Mouse (Mus musculus): Measurements from ENCODE around the gene Tmem97. TPM values are rescaled to one million over a fixed set of nuclear protein-coding genes. Genes with fewer than 3 reads are reported as not detected.
"Not testable (repeated sequence)": the region's sequence is repeated elsewhere in the genome, so short reads cannot be mapped to it uniquely, and the experiment has no call there.

The Tmem97 gene
- 33.8 and 41.7 TPM in 2 replicates for polyA plus RNA-seq (2015; fragmentation: Nextera tagmentation; extraction: Ambion mirVana)

- ATAC-seq = peak; percentile 100
- Histone ChIP-seq H3K4me1 (ENCODE audit: control insufficient read depth, insufficient read depth, low read length) (peaks cover 16% of the 10 kb centered on the region), H3K9ac (ENCODE audit: low read depth, low read length) (peak within 1 kb of the TSS; percentile 76), H3K36me3 (ENCODE audit: control insufficient read depth, insufficient read depth, low read length) (no peaks in the 10 kb centered on the region), H3K9me3 (replicated peaks; ENCODE audit: control insufficient read depth, low read length, poor library complexity, severe bottlenecking) (no peaks in the 10 kb centered on the region), H3K4me2 (ENCODE audit: low read length) (peak within 1 kb of the TSS; percentile 84), H3K27me3 (ENCODE audit: control insufficient read depth, insufficient read depth, low read depth, low read length) (no peaks in the 10 kb centered on the region), H3K4me3 (ENCODE audit: low read depth, low read length) (peak within 1 kb of the TSS; percentile 53), H3K27ac (ENCODE audit: low read length) (peak within 1 kb of the TSS; percentile 92)
- under 1% methylated on average over 59 of the region's 60 CpGs for WGBS
Observed at GRCm38 (mm10) chr11:78550168-78551058, at the start of gene Tmem97. TSS of gene Tmem97 (minus strand) at chr11:78550777.

GRCm38 (mm10) chr11:78600051-78600450 lies 49.5 kb upstream of the Tmem97 start:
- H3K36me3 ChIP-seq (ENCODE audit: control insufficient read depth, insufficient read depth, low read length) = no peaks in the 10 kb centered on the region
- peaks cover 7% of the 10 kb centered on the region for H3K4me1 ChIP-seq (ENCODE audit: control insufficient read depth, insufficient read depth, low read length)
- H3K4me2 ChIP-seq (ENCODE audit: low read length) = no peak overlapping the region
- WGBS = 93% methylated on average over 4 of the region's 4 CpGs
- H3K9me3 ChIP-seq (replicated peaks; ENCODE audit: control insufficient read depth, low read length, poor library complexity, severe bottlenecking) = no peaks in the 10 kb centered on the region
- H3K27ac ChIP-seq (ENCODE audit: low read length) = no peak overlapping the region
- ATAC-seq = no peak
- H3K4me3 ChIP-seq (ENCODE audit: low read depth, low read length) = no peak overlapping the region
- no peak overlapping the region for H3K9ac ChIP-seq (ENCODE audit: low read depth, low read length)
- no peaks in the 10 kb centered on the region for H3K27me3 ChIP-seq (ENCODE audit: control insufficient read depth, insufficient read depth, low read depth, low read length)

GRCm38 (mm10) chr11:78598763-78599415 lies 48.3 kb upstream of the Tmem97 start:
- Histone ChIP-seq H3K27ac (ENCODE audit: low read length) (no peak overlapping the region), H3K9ac (ENCODE audit: low read depth, low read length) (no peak overlapping the region), H3K4me1 (ENCODE audit: control insufficient read depth, insufficient read depth, low read length) (peaks cover 7% of the 10 kb centered on the region), H3K4me2 (ENCODE audit: low read length) (no peak overlapping the region), H3K27me3 (ENCODE audit: control insufficient read depth, insufficient read depth, low read depth, low read length) (no peaks in the 10 kb centered on the region), H3K4me3 (ENCODE audit: low read depth, low read length) (no peak overlapping the region), H3K9me3 (replicated peaks; ENCODE audit: control insufficient read depth, low read length, poor library complexity, severe bottlenecking) (no peaks in the 10 kb centered on the region), H3K36me3 (ENCODE audit: control insufficient read depth, insufficient read depth, low read length) (no peaks in the 10 kb centered on the region)
- ATAC-seq = no peak
- 83% methylated on average over 3 of the region's 3 CpGs for WGBS

GRCm38 (mm10) chr11:78596750-78597149 lies 46.2 kb upstream of the Tmem97 start:
- H3K27me3 ChIP-seq (ENCODE audit: control insufficient read depth, insufficient read depth, low read depth, low read length) = no peaks in the 10 kb centered on the region

GRCm38 (mm10) chr11:78595773-78596172 lies 45.2 kb upstream of the Tmem97 start:
- 0 out of 2 replicates have a peak, but pooled peaks cover under 1% of the 10 kb centered on the region for H3K36me3 ChIP-seq (ENCODE audit: control insufficient read depth, insufficient read depth, low read length)
- WGBS = 94% methylated on average over 2 of the region's 2 CpGs
- no peak overlapping the region for H3K27ac ChIP-seq (ENCODE audit: low read length)
- no peaks in the 10 kb centered on the region for H3K27me3 ChIP-seq (ENCODE audit: control insufficient read depth, insufficient read depth, low read depth, low read length)
- H3K4me3 ChIP-seq (ENCODE audit: low read depth, low read length) = no peak overlapping the region
- no peak overlapping the region for H3K4me2 ChIP-seq (ENCODE audit: low read length)
- H3K9me3 ChIP-seq (replicated peaks; ENCODE audit: control insufficient read depth, low read length, poor library complexity, severe bottlenecking) = no peaks in the 10 kb centered on the region
- no peak overlapping the region for H3K9ac ChIP-seq (ENCODE audit: low read depth, low read length)
- H3K4me1 ChIP-seq (ENCODE audit: control insufficient read depth, insufficient read depth, low read length) = peaks cover 7% of the 10 kb centered on the region
- ATAC-seq = no peak

More at GRCm38 (mm10) chr11:78596750-78597149, 46.2 kb upstream of the Tmem97 start:
- Histone ChIP-seq H3K4me3 (ENCODE audit: low read depth, low read length) (no peak overlapping the region), H3K4me1 (ENCODE audit: control insufficient read depth, insufficient read depth, low read length) (peaks cover 7% of the 10 kb centered on the region), H3K27ac (ENCODE audit: low read length) (no peak overlapping the region), H3K9ac (ENCODE audit: low read depth, low read length) (no peak overlapping the region), H3K36me3 (ENCODE audit: control insufficient read depth, insufficient read depth, low read length) (no peaks in the 10 kb centered on the region), H3K9me3 (replicated peaks; ENCODE audit: control insufficient read depth, low read length, poor library complexity, severe bottlenecking) (no peaks in the 10 kb centered on the region), H3K4me2 (ENCODE audit: low read length) (no peak overlapping the region)
- ATAC-seq = no peak

- no peak for ATAC-seq
- H3K27ac ChIP-seq (ENCODE audit: low read length) = no peak overlapping the region
- 95% methylated on average over 6 of the region's 6 CpGs for WGBS
Observed at GRCm38 (mm10) chr11:78594271-78594964, 43.8 kb upstream of the Tmem97 start.

GRCm38 (mm10) chr11:78587677-78588076 lies 37.1 kb upstream of the Tmem97 start:
- H3K4me2 ChIP-seq (ENCODE audit: low read length); H3K9me3 ChIP-seq (replicated peaks; ENCODE audit: control insufficient read depth, low read length, poor library complexity, severe bottlenecking); H3K4me3 ChIP-seq (ENCODE audit: low read depth, low read length); H3K27ac ChIP-seq (ENCODE audit: low read length); H3K4me1 ChIP-seq (ENCODE audit: control insufficient read depth, insufficient read depth, low read length); ATAC-seq; H3K9ac ChIP-seq (ENCODE audit: low read depth, low read length); H3K27me3 ChIP-seq (ENCODE audit: control insufficient read depth, insufficient read depth, low read depth, low read length): not testable (repeated sequence)
- WGBS = 92% methylated on average over 1 of the region's 1 CpGs
- peaks cover 20% of the 10 kb centered on the region for H3K36me3 ChIP-seq (ENCODE audit: control insufficient read depth, insufficient read depth, low read length)

More at GRCm38 (mm10) chr11:78594271-78594964, 43.8 kb upstream of the Tmem97 start:
- Histone ChIP-seq H3K27me3 (ENCODE audit: control insufficient read depth, insufficient read depth, low read depth, low read length) (no peaks in the 10 kb centered on the region), H3K4me1 (ENCODE audit: control insufficient read depth, insufficient read depth, low read length) (peaks cover 7% of the 10 kb centered on the region), H3K4me3 (ENCODE audit: low read depth, low read length) (no peak overlapping the region), H3K4me2 (ENCODE audit: low read length) (no peak overlapping the region), H3K36me3 (ENCODE audit: control insufficient read depth, insufficient read depth, low read length) (peaks cover 6% of the 10 kb centered on the region; the same call in 1 of the 2 replicates), H3K9ac (ENCODE audit: low read depth, low read length) (no peak overlapping the region), H3K9me3 (replicated peaks; ENCODE audit: control insufficient read depth, low read length, poor library complexity, severe bottlenecking) (no peaks in the 10 kb centered on the region)

GRCm38 (mm10) chr11:78586099-78586498 lies 35.5 kb upstream of the Tmem97 start:
- Histone ChIP-seq H3K4me2 (ENCODE audit: low read length) (no peak overlapping the region), H3K36me3 (ENCODE audit: control insufficient read depth, insufficient read depth, low read length) (peaks cover 23% of the 10 kb centered on the region), H3K9me3 (replicated peaks; ENCODE audit: control insufficient read depth, low read length, poor library complexity, severe bottlenecking) (no peaks in the 10 kb centered on the region)

More at GRCm38 (mm10) chr11:78586099-78586498, 35.5 kb upstream of the Tmem97 start:
- H3K4me3 ChIP-seq (ENCODE audit: low read depth, low read length) = no peak overlapping the region
- H3K27ac ChIP-seq (ENCODE audit: low read length) = no peak overlapping the region
- H3K27me3 ChIP-seq (ENCODE audit: control insufficient read depth, insufficient read depth, low read depth, low read length) = no peaks in the 10 kb centered on the region
- H3K4me1 ChIP-seq (ENCODE audit: control insufficient read depth, insufficient read depth, low read length) = no peaks in the 10 kb centered on the region
- no peak overlapping the region for H3K9ac ChIP-seq (ENCODE audit: low read depth, low read length)
- ATAC-seq = no peak
